Comparison of ENCODE assay signal across 23 mouse cellular contexts in the genomic region with DNA sequence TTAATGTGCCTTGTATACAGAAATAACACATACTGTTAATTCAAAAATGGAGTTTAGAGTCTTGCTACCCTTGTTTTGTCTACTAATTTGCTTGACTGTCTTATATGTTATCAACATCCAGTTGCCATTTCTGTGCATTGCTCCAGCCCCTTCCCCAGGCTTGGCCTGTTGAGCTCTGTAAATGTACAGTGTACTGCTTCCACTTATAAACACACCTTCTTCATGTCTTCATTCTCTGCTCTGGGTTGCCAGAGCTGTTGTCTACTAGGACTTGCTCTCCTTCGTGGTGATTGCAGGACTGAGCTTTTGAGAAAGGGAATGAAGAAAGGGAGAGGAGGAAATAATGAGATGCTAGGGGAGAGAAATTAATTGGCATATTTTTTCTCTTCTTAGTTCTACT.
DNase-seq lines count a peak whose midpoint lies in the region; ATAC-seq and TF ChIP-seq lines count a peak whose summit lies in the region.
"Had no signal": no experiment of that assay in that cellular context is flagged by ENCODE, and none has a peak within 500 bp of the region (broad histone marks: within the 10 kb centered on the region; RNA-seq: fewer than 3 reads in every experiment).

No protein-coding gene starts in this region.

- ATAC-seq in kidney, embryonic 14.5 days (ENCODE audit: low FRiP score, low TSS enrichment): peak; percentile 35; the same call in 1 of the 2 replicates
- no peak for ATAC-seq in kidney, postnatal 0 days (replicated peaks; ENCODE audit: low FRiP score, low read depth)
- ATAC-seq in midbrain, embryonic 11.5 days (ENCODE audit: low FRiP score): no peak
- ATAC-seq: activated CD4-positive, CD25-positive, alpha-beta regulatory T cell, adult 4 months; CD4-positive, CD25-positive, alpha-beta regulatory T cell, adult 4 months; forebrain, embryonic 13.5 days; forebrain, embryonic 15.5 days; Patski had no signal

- H3K4me3 ChIP-seq in kidney, embryonic 14.5 days (ENCODE audit: low read length): no peak overlapping the region
- no peak overlapping the region for H3K4me3 ChIP-seq in kidney, postnatal 0 days (replicated peaks; ENCODE audit: low read depth, low read length)
- no peak overlapping the region for H3K4me3 ChIP-seq in midbrain, embryonic 11.5 days (ENCODE audit: low read depth, low read length)
- H3K4me3 ChIP-seq in midbrain, embryonic 10.5 days: no peak overlapping the region
- H3K4me3 ChIP-seq: embryonic facial prominence, embryonic 10.5 days; embryonic facial prominence, embryonic 12.5 days; forebrain, embryonic 13.5 days; forebrain, embryonic 15.5 days had no signal

- 63% methylated on average over 1 of the region's 1 CpGs for WGBS in kidney, embryonic 14.5 days
- WGBS in kidney, postnatal 0 days: 63% methylated on average over 1 of the region's 1 CpGs
- WGBS in midbrain, embryonic 11.5 days: 81% methylated on average over 1 of the region's 1 CpGs
- 74% methylated on average over 1 of the region's 1 CpGs for WGBS in midbrain, embryonic 10.5 days

- DNase-seq in kidney, postnatal 4 days: no peak
- peak; percentile 4 for DNase-seq in kidney, postnatal 0 days (ENCODE audit: low spot score)
- DNase-seq in kidney, postnatal 10 days: no peak
- DNase-seq in midbrain, embryonic 11.5 days (ENCODE audit: low spot score, missing footprints): peak; percentile 70
- no peak for DNase-seq in midbrain, embryonic 10.5 days (ENCODE audit: low spot score)
- DNase-seq: adrenal gland, adult 8-10 months; adrenal gland, postnatal 14 days; adrenal gland, postnatal 36 days; B cell, adult 2 months; cerebellum, adult 11-12 months; cerebellum, adult 2 months; cerebellum, adult 9-10 months; cerebellum, postnatal 25 days had no signal

- no peak overlapping the region for H3K9ac ChIP-seq in kidney, embryonic 14.5 days (ENCODE audit: low read depth, low read length)
- no peak overlapping the region for H3K9ac ChIP-seq in kidney, postnatal 0 days (ENCODE audit: low read depth, low read length)
- no peak overlapping the region for H3K9ac ChIP-seq in midbrain, embryonic 11.5 days (ENCODE audit: low read length)
- H3K9ac ChIP-seq: embryonic facial prominence, embryonic 12.5 days; forebrain, embryonic 13.5 days; forebrain, embryonic 15.5 days had no signal

- H3K9me3 ChIP-seq in kidney, embryonic 14.5 days (ENCODE audit: control insufficient read depth, low read length): no peaks in the 10 kb centered on the region
- no peaks in the 10 kb centered on the region for H3K9me3 ChIP-seq in kidney, postnatal 0 days (replicated peaks; ENCODE audit: low read length)
- no peaks in the 10 kb centered on the region for H3K9me3 ChIP-seq in midbrain, embryonic 11.5 days (ENCODE audit: control insufficient read depth, low read length)
- H3K9me3 ChIP-seq in midbrain, embryonic 10.5 days (replicated peaks): no peaks in the 10 kb centered on the region
- H3K9me3 ChIP-seq: embryonic facial prominence, embryonic 10.5 days; embryonic facial prominence, embryonic 12.5 days; forebrain, embryonic 13.5 days; forebrain, embryonic 15.5 days; G1E had no signal

- no peak overlapping the region for H3K27ac ChIP-seq in kidney, embryonic 14.5 days (ENCODE audit: low read depth, low read length)
- H3K27ac ChIP-seq in kidney, postnatal 0 days: no peak overlapping the region
- no peak overlapping the region for H3K27ac ChIP-seq in midbrain, embryonic 11.5 days (ENCODE audit: low read depth, low read length)
- no peak overlapping the region for H3K27ac ChIP-seq in midbrain, embryonic 10.5 days (replicated peaks)
- H3K27ac ChIP-seq: embryonic facial prominence, embryonic 10.5 days; embryonic facial prominence, embryonic 12.5 days; forebrain, embryonic 13.5 days; forebrain, embryonic 15.5 days had no signal

- no peak overlapping the region for H3K4me2 ChIP-seq in kidney, embryonic 14.5 days (replicated peaks; ENCODE audit: low read depth, low read length)
- H3K4me2 ChIP-seq in kidney, postnatal 0 days (ENCODE audit: low read length): no peak overlapping the region
- H3K4me2 ChIP-seq in midbrain, embryonic 11.5 days: no peak overlapping the region
- H3K4me2 ChIP-seq: embryonic facial prominence, embryonic 12.5 days; forebrain, embryonic 13.5 days; forebrain, embryonic 15.5 days had no signal

- TF ChIP-seq CTCF in kidney, postnatal 0 days (IDR thresholded peaks at IDR 0.05; ENCODE audit: low read depth): no peak

- no peaks in the 10 kb centered on the region for H3K27me3 ChIP-seq in kidney, embryonic 14.5 days (ENCODE audit: control insufficient read depth, insufficient read depth, low read length)
- H3K27me3 ChIP-seq in kidney, postnatal 0 days (ENCODE audit: insufficient read depth, low read length): no peaks in the 10 kb centered on the region
- H3K27me3 ChIP-seq in midbrain, embryonic 11.5 days (ENCODE audit: control insufficient read depth, insufficient read depth, low read length): no peaks in the 10 kb centered on the region
- no peaks in the 10 kb centered on the region for H3K27me3 ChIP-seq in midbrain, embryonic 10.5 days (ENCODE audit: low read depth, poor library complexity, severe bottlenecking)
- H3K27me3 ChIP-seq: CH12.LX; embryonic facial prominence, embryonic 12.5 days; forebrain, embryonic 13.5 days; forebrain, embryonic 15.5 days; Patski had no signal

- H3K36me3 ChIP-seq in kidney, embryonic 14.5 days (ENCODE audit: control insufficient read depth, insufficient read depth, low read length): no peaks in the 10 kb centered on the region
- no peaks in the 10 kb centered on the region for H3K36me3 ChIP-seq in kidney, postnatal 0 days (ENCODE audit: insufficient read depth, low read length)
- no peaks in the 10 kb centered on the region for H3K36me3 ChIP-seq in midbrain, embryonic 11.5 days (ENCODE audit: control insufficient read depth, insufficient read depth, low read length)
- no peaks in the 10 kb centered on the region for H3K36me3 ChIP-seq in midbrain, embryonic 10.5 days
- H3K36me3 ChIP-seq: embryonic facial prominence, embryonic 10.5 days; embryonic facial prominence, embryonic 12.5 days; forebrain, embryonic 15.5 days; G1E had no signal

- H3K4me1 ChIP-seq in kidney, embryonic 14.5 days (ENCODE audit: control insufficient read depth, insufficient read depth, low read length): no peaks in the 10 kb centered on the region
- H3K4me1 ChIP-seq in kidney, postnatal 0 days (replicated peaks; ENCODE audit: insufficient read depth, low read length): no peaks in the 10 kb centered on the region
- no peaks in the 10 kb centered on the region for H3K4me1 ChIP-seq in midbrain, embryonic 11.5 days (ENCODE audit: control insufficient read depth, insufficient read depth, low read length)
- H3K4me1 ChIP-seq in midbrain, embryonic 10.5 days: no peaks in the 10 kb centered on the region
- H3K4me1 ChIP-seq: embryonic facial prominence, embryonic 10.5 days; embryonic facial prominence, embryonic 12.5 days; forebrain, embryonic 13.5 days; forebrain, embryonic 15.5 days had no signal

Comparison
In these comparisons a context has a peak if more than half of its experiments do, and no peak if none do; other contexts are left out.
1. DNase-seq: peak in kidney, postnatal 0 days (single experiment) and midbrain, embryonic 11.5 days (single experiment); none in kidney, postnatal 4 days (0 of 2), kidney, postnatal 10 days (single experiment) and midbrain, embryonic 10.5 days (single experiment).